Mouse (Mus musculus) left cerebral cortex, adult 8-10 months (tissue): ENCODE results near the gene Atn1. TPM values are rescaled to one million over a fixed set of nuclear protein-coding genes. Genes with fewer than 3 reads are reported as not detected.

ENCODE experiments used
- DNase-seq, 2 experiments: peaks; one replicate each; pipeline ENCODE4 v3.0.0; 2022; ENCODE audit warnings: low spot score in 2 of 2
- total RNA-seq, 4 experiments: library from RNA; stranded (reverse); gene quantifications; 2 replicates each; pipeline ENCODE4 v1.2.4; 2022

Gene Atn1
- total RNA-seq, 4 experiments from 2014 or later = 146 to 166 (median 159) TPM

- peak; percentile 85 to 91 for DNase-seq
Measured at GRCm38 (mm10) chr6:124740888-124741761, 15.2 kb downstream of the Atn1 start, which contains the start of gene Grcc10. Grcc10 (minus strand) TSS chr6:124741374.

DNA sequence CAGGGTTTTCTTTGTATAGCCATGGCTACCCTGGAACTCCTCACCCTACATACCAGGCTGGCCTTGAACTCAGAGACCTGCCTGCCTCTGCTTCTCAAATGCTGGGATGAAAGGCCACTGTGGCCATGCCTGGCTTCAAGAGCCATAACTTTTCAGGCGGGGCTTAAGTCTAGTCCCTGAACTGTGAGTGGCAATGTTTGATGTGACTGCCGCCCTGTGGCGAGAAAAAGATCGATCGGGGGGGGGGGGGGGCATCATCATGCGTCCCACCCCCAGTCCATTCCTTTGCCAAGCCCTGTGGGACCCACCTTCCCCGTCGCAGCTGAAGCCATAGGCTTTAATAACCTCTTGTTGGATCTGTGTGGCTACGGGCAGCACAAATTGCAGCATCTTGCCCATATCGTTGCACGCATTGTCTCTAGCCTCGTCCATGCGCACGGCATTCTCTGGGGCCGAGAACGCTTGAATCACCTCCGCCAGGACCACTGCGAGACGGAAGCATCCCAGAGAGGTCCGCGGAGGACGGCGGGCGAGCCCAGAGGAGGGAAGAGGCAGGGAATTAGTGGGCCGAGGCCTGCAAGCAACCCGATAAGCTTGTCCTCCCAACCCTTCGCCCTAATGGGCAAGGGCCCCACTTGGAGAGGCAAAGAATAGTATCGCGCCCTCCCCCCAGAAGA, 16.0 kb downstream of the Atn1 start:
- peak in 1 of 2 experiments; percentile 65 for DNase-seq

DNA sequence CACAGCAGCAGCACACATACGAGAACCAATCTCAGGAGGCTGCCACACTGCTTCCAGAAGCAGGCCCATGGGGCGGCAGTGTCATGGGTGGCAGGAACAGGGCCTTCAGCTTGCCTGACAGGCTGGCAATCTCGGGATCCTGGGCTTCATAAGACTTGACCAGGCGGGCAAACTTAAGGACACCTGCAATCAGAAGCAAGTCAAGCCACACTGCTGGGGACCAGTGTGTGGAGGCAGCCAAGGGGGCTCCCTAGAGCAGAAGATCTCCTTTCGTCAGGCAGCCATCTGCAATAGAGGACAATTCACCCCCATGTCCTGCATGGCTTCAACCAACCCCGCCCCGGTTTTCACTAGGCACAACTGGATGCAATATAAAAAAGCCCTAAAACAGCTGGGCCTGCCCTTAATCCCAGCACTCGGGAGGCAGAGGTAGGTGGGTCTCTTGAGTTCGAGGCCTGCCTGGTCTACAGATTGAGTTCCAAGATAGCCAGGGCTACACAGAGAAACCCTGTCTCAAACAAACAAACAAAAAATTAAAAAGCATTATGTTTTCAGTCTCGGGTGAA, 17.0 kb downstream of the Atn1 start:
- no peak for DNase-seq

DNA sequence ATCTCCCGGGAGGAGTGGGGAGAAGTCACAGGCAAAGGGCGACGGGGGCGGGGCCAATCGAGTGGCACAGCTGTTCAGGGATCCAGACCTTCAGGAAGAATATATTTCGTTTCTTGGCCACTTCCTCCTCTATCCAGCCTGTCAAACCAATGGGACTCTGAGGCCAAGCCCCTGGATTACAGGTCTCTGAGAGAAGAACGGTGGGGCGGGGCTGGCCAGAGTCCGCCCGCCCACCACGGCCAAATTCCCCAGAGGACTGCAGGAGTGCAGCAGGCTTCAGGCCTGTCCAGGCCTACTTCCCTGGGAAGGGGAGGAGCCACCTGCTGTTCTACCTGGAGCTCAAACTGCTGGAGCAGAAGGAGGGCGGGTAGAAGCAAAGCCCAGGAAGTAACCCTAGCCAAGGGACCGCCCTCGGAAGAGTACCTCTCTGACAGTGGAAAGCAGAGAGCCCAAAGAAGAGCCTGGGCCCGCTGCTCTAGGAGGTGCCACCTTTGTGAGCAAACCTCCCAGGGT, 17.8 kb downstream of the Atn1 start, which contains the start of gene Ptpn6:
Gene Ptpn6 (minus strand): TSS at position 204 of the 513 bp plus-strand sequence.
- DNase-seq = no peak

DNA sequence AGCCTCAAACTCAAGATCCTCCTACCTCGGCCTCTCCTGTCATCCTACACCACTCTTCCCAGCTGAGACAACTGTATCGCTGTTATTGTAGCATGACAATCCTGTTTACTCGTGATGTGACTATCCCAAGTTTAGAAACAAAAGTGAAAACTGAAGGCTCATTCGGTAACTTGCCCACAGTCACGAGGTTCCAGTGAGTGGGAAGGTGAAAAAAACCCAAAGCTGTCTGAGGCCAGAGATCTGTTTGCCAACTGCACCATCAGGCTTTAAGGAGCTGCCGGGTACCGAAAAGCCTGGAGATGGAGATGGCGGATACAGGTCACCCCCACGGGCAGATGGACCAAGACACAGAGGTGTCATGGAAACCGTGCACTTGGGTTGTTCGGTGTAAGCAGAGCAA, 19.3 kb downstream of the Atn1 start:
- no peak for DNase-seq

GRCm38 (mm10) chr6:124734417-124734816, 21.9 kb downstream of the Atn1 start:
- no peak for DNase-seq

DNA sequence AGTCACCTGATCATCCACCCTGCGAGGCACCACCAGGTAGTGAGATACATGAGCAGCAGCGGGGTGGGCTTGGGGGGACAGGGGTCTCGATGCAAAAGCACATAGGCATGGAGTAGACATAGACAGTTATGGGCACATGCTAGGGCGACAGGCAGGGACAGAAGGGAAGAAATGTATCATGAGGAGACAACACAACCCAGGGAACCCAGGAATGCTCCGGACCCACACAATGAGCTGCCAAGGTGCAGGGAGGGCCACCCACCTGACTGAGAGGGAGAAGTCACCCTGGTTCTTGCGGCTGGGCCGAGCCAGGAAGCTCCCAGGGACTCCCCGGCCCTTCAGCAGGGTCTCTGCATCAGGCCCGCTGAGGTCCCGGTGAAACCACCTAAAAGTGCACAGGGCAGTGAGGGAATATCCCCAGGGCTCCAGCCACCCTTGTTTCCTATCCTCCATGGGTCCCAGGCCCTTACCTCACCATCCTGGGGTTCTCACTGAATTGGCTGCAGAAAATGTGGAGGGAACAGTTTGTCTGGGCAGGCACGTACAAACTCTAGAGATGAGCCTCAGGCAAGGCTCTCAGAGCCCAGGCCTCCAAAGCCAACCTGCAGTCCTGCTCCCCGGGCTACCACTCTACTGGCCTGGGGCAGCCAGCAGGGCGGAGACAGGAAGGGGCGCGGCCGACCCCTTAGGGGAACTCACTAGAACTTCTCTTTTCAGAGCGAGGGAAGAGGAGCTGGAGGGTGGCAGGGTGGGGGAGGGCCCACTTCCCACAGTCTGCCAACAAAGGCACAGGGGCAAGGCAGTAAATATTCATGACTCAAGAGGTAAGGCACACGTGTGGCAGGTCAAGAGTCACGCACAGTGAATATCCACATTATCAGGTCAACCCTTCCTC, 23.6 kb downstream of the Atn1 start:
- no peak for DNase-seq

GRCm38 (mm10) chr6:124731038-124731437, 25.3 kb downstream of the Atn1 start:
- no peak for DNase-seq

- DNase-seq = no peak
Measured at GRCm38 (mm10) chr6:124729850-124730705, 26.2 kb downstream of the Atn1 start.

DNA sequence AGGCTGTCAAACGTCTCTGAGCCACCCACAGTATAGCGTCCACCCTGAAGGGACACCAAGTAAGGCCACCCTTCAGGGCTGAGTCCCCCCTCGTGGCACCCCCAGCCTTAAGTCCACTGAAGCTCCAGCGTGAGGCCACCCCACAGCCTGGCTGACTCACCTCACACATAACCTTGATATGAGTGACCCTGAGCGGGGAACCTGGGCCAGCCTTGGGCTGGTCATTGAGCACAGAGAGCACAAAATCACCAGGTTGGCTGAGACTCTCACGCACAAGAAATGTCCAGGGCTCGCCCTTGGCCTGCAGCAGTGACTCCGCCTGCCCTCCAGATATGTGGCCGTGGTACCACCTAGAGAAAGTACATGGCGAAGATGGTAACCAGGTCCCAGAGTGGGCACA, 27.7 kb downstream of the Atn1 start:
- no peak for DNase-seq

GRCm38 (mm10) chr6:124724472-124724871, 31.9 kb downstream of the Atn1 start:
- no peak for DNase-seq

DNA sequence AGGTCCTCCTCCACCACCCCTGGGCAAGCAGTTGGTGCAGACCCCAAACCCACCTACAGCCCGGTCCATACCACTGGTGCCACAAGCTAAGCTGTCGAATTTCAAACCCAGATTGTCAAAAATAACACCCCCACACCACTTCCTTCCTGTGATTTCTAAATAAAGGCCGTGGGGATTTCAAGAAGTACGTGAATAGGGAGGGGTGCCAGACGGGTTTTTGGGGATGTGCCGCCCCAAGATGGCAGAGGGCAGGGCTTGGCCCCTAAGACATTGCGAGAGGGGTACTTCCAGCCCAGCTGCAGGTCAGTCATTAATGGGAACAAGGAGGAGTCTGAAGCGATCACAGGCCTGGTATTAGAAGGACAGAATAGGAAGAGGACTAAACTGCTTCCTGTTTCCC, 32.8 kb downstream of the Atn1 start:
- DNase-seq = no peak

DNA sequence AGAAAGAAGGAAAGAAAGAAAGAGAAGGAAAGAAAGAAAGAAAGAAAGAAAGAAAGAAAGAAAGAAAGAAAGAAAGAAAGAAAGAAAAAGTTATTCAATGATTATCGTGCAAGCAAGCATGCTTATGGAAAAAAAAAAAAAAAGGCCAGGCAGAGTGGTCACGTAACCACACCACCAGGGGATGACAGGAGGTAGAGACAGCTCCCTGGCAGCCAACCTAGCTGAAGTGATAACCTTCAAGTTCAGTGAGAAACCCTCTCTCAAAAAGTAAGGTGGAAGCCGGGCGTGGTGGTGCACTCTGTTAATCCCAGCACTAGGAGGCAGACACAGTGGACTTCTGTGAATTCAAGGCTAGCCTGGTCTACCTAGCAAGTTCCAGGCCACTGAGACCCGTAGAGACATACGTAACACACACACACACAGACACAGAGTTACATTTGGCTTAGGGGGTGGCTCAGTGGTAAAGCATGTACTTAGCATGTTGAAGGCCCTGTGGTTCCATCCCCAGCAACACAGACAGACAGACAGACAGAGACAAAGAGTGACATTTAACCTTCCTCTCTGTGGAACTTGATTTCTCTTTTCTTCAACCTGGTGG, 33.3 kb downstream of the Atn1 start:
- DNase-seq = no peak

DNA sequence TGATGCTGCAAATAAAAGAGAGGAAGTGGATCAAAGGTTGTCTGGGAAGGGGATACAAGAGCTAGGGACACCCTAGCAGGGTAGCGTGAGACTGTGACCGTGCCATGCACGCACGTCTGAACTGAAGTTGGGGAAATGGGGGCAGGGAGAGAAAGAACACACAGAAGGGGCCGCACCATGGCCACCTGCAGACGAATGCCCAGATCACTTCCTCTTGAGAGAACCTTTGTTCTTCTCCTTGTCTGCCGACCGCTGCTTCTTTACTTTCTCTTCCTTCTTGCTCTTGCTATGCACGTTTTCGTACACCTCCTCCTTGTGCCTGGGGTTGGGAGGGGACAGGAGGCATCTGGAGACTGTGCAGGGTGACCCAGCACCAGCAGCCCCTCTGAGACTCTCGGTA, 35.4 kb downstream of the Atn1 start:
- no peak for DNase-seq

GRCm38 (mm10) chr6:124719354-124719978, 36.9 kb downstream of the Atn1 start:
- DNase-seq = no peak

DNA sequence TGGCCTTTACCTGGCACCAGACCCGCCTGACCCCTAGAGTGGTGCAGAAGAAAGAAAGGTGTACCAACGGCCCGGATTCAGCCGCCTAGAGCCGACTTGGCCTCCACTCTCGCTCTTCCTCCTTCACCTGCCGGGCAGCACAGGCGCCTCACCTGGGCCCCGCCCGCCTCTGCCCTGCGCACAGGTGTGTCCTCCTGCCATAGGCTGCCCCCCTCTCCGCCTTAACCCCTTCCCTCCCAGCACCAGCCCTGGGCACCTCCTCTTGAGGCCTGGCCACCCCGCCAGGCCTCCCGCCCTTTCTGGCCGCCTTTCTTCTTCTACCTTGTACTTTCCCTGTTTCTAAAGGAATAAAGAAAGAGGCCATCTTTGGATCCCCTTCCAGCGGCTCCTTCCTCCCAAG, 37.6 kb downstream of the Atn1 start:
- DNase-seq = no peak

- DNase-seq = no peak
Measured at GRCm38 (mm10) chr6:124717968-124718367, 38.4 kb downstream of the Atn1 start.

- no peak for DNase-seq
Measured at GRCm38 (mm10) chr6:124716864-124717490, 39.3 kb downstream of the Atn1 start.

GRCm38 (mm10) chr6:124712918-124713317, 43.4 kb downstream of the Atn1 start:
- DNase-seq = no peak
